In genomic region chr2:135157961-135158360, GRCm38 (mm10) we compare ENCODE assay signal across 15 mouse cellular contexts.
"Had no signal": no experiment of that assay in that cellular context is flagged by ENCODE, and none has a peak within 500 bp of the region (broad histone marks: within the 10 kb centered on the region; RNA-seq: fewer than 3 reads in every experiment).

No protein-coding gene starts in this region.

- H3K4me3 ChIP-seq: limb, embryonic 13.5 days; midbrain, embryonic 12.5 days; neural tube, embryonic 15.5 days; stomach, embryonic 15.5 days had no signal

- DNase-seq: kidney, adult 9 months; kidney, postnatal 36 days; layer of hippocampus, adult 9-11 months; layer of hippocampus, postnatal 36 days; left cerebral cortex, postnatal 4 days; lung, adult 18-20 months; right cerebral cortex, postnatal 4 days; spleen, adult 18-20 months; thymus, postnatal 36 days had no signal

- H3K27ac ChIP-seq: kidney, postnatal 0 days; limb, embryonic 13.5 days; liver, embryonic 14.5 days; midbrain, embryonic 12.5 days; neural tube, embryonic 15.5 days; stomach, embryonic 15.5 days had no signal

- H3K4me1 ChIP-seq: midbrain, embryonic 12.5 days; stomach, embryonic 15.5 days had no signal

- H3K27me3 ChIP-seq: limb, embryonic 13.5 days; midbrain, embryonic 12.5 days; neural tube, embryonic 15.5 days; stomach, embryonic 15.5 days had no signal
